ENCODE assay signal across 20 mouse cellular contexts in the genomic region with DNA sequence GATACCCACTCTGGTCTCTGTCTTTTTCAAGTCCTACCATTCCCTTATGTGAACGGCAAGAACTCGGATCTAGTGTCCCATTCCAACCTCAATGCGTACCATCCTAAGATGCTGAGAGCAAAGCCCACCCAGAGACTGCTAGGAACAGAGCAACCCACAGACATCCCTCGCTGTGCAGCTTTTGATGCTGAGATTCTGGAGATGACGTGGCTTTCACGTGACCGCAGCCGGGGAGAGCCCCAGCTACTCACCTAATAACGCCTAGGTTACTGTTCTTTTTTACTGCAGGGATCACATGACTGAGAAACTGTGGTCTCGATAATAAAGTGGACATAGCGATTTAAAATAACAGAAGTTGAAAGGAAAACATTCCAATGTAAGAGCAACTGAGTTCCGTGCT. TPM values are rescaled to one million over a fixed set of nuclear protein-coding genes. Genes with fewer than 3 reads are reported as not detected.
DNase-seq lines count a peak whose midpoint lies in the region; ATAC-seq and TF ChIP-seq lines count a peak whose summit lies in the region.
"Had no signal": no experiment of that assay in that cellular context is flagged by ENCODE, and none has a peak within 500 bp of the region (broad histone marks: within the 10 kb centered on the region; RNA-seq: fewer than 3 reads in every experiment).

No protein-coding gene starts in this region.

- no peaks in the 10 kb centered on the region for H3K4me1 ChIP-seq in brown adipose tissue, adult 24 weeks (ENCODE audit: control insufficient read depth, insufficient read depth, insufficient read length, low read length)
- peaks cover 25% of the 10 kb centered on the region for H3K4me1 ChIP-seq in megakaryocyte, embryonic 14.5 days
- no peaks in the 10 kb centered on the region for H3K4me1 ChIP-seq in hindbrain, postnatal 0 days (ENCODE audit: insufficient read depth, low read length)
- H3K4me1 ChIP-seq in hindbrain, embryonic 10.5 days (replicated peaks): no peaks in the 10 kb centered on the region
- H3K4me1 ChIP-seq: embryonic facial prominence, embryonic 15.5 days; forebrain, embryonic 10.5 days; hindbrain, embryonic 15.5 days; intestine, embryonic 15.5 days had no signal

- peak; percentile 15 for DNase-seq in CD4-positive, CD25-positive, alpha-beta regulatory T cell, adult 2 months (ENCODE audit: low read depth, low spot score)
- peak; percentile 87 for DNase-seq in A20 (ENCODE audit: low read depth, low spot score)
- no peak for DNase-seq in right cerebral cortex, adult 2 months (ENCODE audit: low spot score in 2 of 2)
- no peak for DNase-seq in hindbrain, postnatal 0 days (ENCODE audit: low spot score)
- DNase-seq in hindbrain, embryonic 10.5 days (ENCODE audit: low spot score): no peak
- DNase-seq: adrenal gland, postnatal 14 days; cerebellum, adult 2 months; cerebellum, postnatal 10 days; gastrocnemius, postnatal 25 days; heart, postnatal 10 days; kidney, adult 18-20 months had no signal

- WGBS in hindbrain, postnatal 0 days: 85% methylated on average over 12 of the region's 12 CpGs
- WGBS in hindbrain, embryonic 10.5 days: 88% methylated on average over 12 of the region's 12 CpGs

- 0 out of 2 replicates have a peak, but pooled peaks cover 2% of the 10 kb centered on the region for H3K9me3 ChIP-seq in megakaryocyte, embryonic 14.5 days
- H3K9me3 ChIP-seq in hindbrain, postnatal 0 days (ENCODE audit: low read length): no peaks in the 10 kb centered on the region
- no peaks in the 10 kb centered on the region for H3K9me3 ChIP-seq in hindbrain, embryonic 10.5 days
- H3K9me3 ChIP-seq: embryonic facial prominence, embryonic 15.5 days; forebrain, embryonic 10.5 days; hindbrain, embryonic 15.5 days; intestine, embryonic 15.5 days had no signal

- H3K36me3 ChIP-seq in megakaryocyte, embryonic 14.5 days (replicated peaks; ENCODE audit: low read length): peaks cover 13% of the 10 kb centered on the region
- no peaks in the 10 kb centered on the region for H3K36me3 ChIP-seq in hindbrain, postnatal 0 days (ENCODE audit: insufficient read depth, low read length)
- no peaks in the 10 kb centered on the region for H3K36me3 ChIP-seq in hindbrain, embryonic 10.5 days
- H3K36me3 ChIP-seq: embryonic facial prominence, embryonic 15.5 days; forebrain, embryonic 10.5 days; hindbrain, embryonic 15.5 days; intestine, embryonic 15.5 days had no signal

- no peak overlapping the region for H3K9ac ChIP-seq in hindbrain, postnatal 0 days (replicated peaks; ENCODE audit: low read length)
- H3K9ac ChIP-seq: embryonic facial prominence, embryonic 15.5 days; hindbrain, embryonic 15.5 days; intestine, embryonic 15.5 days had no signal

- peak overlapping the region; percentile 19 for H3K4me3 ChIP-seq in brown adipose tissue, adult 24 weeks (ENCODE audit: insufficient read depth, low read depth, low read length)
- H3K4me3 ChIP-seq in megakaryocyte, embryonic 14.5 days (replicated peaks): peak overlapping the region; percentile 83
- H3K4me3 ChIP-seq in hindbrain, postnatal 0 days (ENCODE audit: low read length): no peak overlapping the region
- H3K4me3 ChIP-seq in hindbrain, embryonic 10.5 days: no peak overlapping the region
- H3K4me3 ChIP-seq: embryonic facial prominence, embryonic 15.5 days; erythroblast, embryonic 14.5 days; forebrain, embryonic 10.5 days; hindbrain, embryonic 15.5 days; intestine, embryonic 15.5 days had no signal

- no peak for ATAC-seq in CD4-positive, CD25-positive, alpha-beta regulatory T cell, adult 4 months
- ATAC-seq in hindbrain, postnatal 0 days: no peak
- ATAC-seq: forebrain, embryonic 14.5 days; intestine, embryonic 15.5 days had no signal

- no peak for TF ChIP-seq CTCF in hindbrain, postnatal 0 days (IDR thresholded peaks at IDR 0.05; ENCODE audit: low read depth)

- H3K4me2 ChIP-seq in hindbrain, postnatal 0 days (ENCODE audit: low read depth, low read length): no peak overlapping the region
- H3K4me2 ChIP-seq: embryonic facial prominence, embryonic 15.5 days; hindbrain, embryonic 15.5 days; intestine, embryonic 15.5 days had no signal

- H3K27ac ChIP-seq in brown adipose tissue, adult 24 weeks (replicated peaks; ENCODE audit: low read depth, low read length): peak overlapping the region; percentile 58
- no peak overlapping the region for H3K27ac ChIP-seq in hindbrain, postnatal 0 days
- H3K27ac ChIP-seq in hindbrain, embryonic 10.5 days: no peak overlapping the region
- H3K27ac ChIP-seq: embryonic facial prominence, embryonic 15.5 days; forebrain, embryonic 10.5 days; hindbrain, embryonic 15.5 days; intestine, embryonic 15.5 days had no signal

- H3K27me3 ChIP-seq in megakaryocyte, embryonic 14.5 days (replicated peaks): no peaks in the 10 kb centered on the region
- no peaks in the 10 kb centered on the region for H3K27me3 ChIP-seq in hindbrain, postnatal 0 days (ENCODE audit: insufficient read depth, low read length)
- no peaks in the 10 kb centered on the region for H3K27me3 ChIP-seq in hindbrain, embryonic 10.5 days (ENCODE audit: insufficient read depth, poor library complexity, severe bottlenecking)
- H3K27me3 ChIP-seq: embryonic facial prominence, embryonic 15.5 days; hindbrain, embryonic 15.5 days; intestine, embryonic 15.5 days had no signal

RNA-seq across cellular contexts. Expression of gene C3ar1, which starts 1.4 kb away (rescaled TPM):
- polyA plus RNA-seq in CD4-positive, CD25-positive, alpha-beta regulatory T cell, adult 4 months (2017; shearing (Covaris generic)): under 1 TPM; 0.18 to 0.27 TPM
- polyA plus RNA-seq in brown adipose tissue, adult 24 weeks (2012; ENCODE audit: insufficient read depth, insufficient read length, missing spikeins): 3.3 and 4.4 TPM in 2 replicates
- polyA plus RNA-seq in megakaryocyte, embryonic 14.5 days (2012; ENCODE audit: insufficient read depth, low replicate concordance): 0.50 and 2.6 TPM in 2 replicates
- total RNA-seq in hindbrain, postnatal 0 days (2014; rRNA removed): 1.3 and 2.2 TPM in 2 replicates
- polyA plus RNA-seq in hindbrain, postnatal 0 days (2015; fragmentation: Nextera tagmentation; extraction: Ambion mirVana): 1.4 and 1.5 TPM in 2 replicates
- polyA plus RNA-seq in hindbrain, embryonic 10.5 days (2016; fragmentation: Nextera tagmentation; extraction: Ambion mirVana): 1.7 and 2.2 TPM in 2 replicates
- polyA plus RNA-seq: erythroblast, embryonic 14.5 days had no signal

RNA-seq across cellular contexts. Expression of gene Necap1, which starts 19.7 kb away (rescaled TPM):
- 10 to 100 TPM; 63.7 to 80.3 TPM for polyA plus RNA-seq in CD4-positive, CD25-positive, alpha-beta regulatory T cell, adult 4 months (2017; shearing (Covaris generic))
- polyA plus RNA-seq in brown adipose tissue, adult 24 weeks (2012; ENCODE audit: insufficient read depth, insufficient read length, missing spikeins): 16.3 and 20.4 TPM in 2 replicates
- 8.9 and 9.7 TPM in 2 replicates for polyA plus RNA-seq in megakaryocyte, embryonic 14.5 days (2012; ENCODE audit: insufficient read depth, low replicate concordance)
- total RNA-seq in hindbrain, postnatal 0 days (2014; rRNA removed): 119 and 121 TPM in 2 replicates
- polyA plus RNA-seq in hindbrain, postnatal 0 days (2015; fragmentation: Nextera tagmentation; extraction: Ambion mirVana): 158 and 162 TPM in 2 replicates
- polyA plus RNA-seq in hindbrain, embryonic 10.5 days (2016; fragmentation: Nextera tagmentation; extraction: Ambion mirVana): 60.9 and 61.0 TPM in 2 replicates

RNA-seq across cellular contexts. Expression of gene Foxj2, which starts 34.8 kb away (rescaled TPM):
- polyA plus RNA-seq in CD4-positive, CD25-positive, alpha-beta regulatory T cell, adult 4 months (2017; shearing (Covaris generic)): 1 to 10 TPM; 8.5 to 9.2 TPM
- 7.6 and 10.5 TPM in 2 replicates for polyA plus RNA-seq in brown adipose tissue, adult 24 weeks (2012; ENCODE audit: insufficient read depth, insufficient read length, missing spikeins)
- polyA plus RNA-seq in megakaryocyte, embryonic 14.5 days (2012; ENCODE audit: insufficient read depth, low replicate concordance): 7.7 and 9.2 TPM in 2 replicates
- 20.1 and 32.5 TPM in 2 replicates for total RNA-seq in hindbrain, postnatal 0 days (2014; rRNA removed)
- polyA plus RNA-seq in hindbrain, postnatal 0 days (2015; fragmentation: Nextera tagmentation; extraction: Ambion mirVana): 5.9 and 6.9 TPM in 2 replicates
- polyA plus RNA-seq in hindbrain, embryonic 10.5 days (2016; fragmentation: Nextera tagmentation; extraction: Ambion mirVana): 2.5 and 3.6 TPM in 2 replicates

RNA-seq across cellular contexts. Expression of gene Slc2a3, which starts 53.1 kb away (rescaled TPM):
- polyA plus RNA-seq in CD4-positive, CD25-positive, alpha-beta regulatory T cell, adult 4 months (2017; shearing (Covaris generic)): 100 to 1,000 TPM; 103 to 138 TPM
- 0.83 and 2.9 TPM in 2 replicates for polyA plus RNA-seq in brown adipose tissue, adult 24 weeks (2012; ENCODE audit: insufficient read depth, insufficient read length, missing spikeins)
- 188 and 291 TPM in 2 replicates for polyA plus RNA-seq in megakaryocyte, embryonic 14.5 days (2012; ENCODE audit: insufficient read depth, low replicate concordance)
- total RNA-seq in hindbrain, postnatal 0 days (2014; rRNA removed): 108 and 129 TPM in 2 replicates
- 48.9 and 49.7 TPM in 2 replicates for polyA plus RNA-seq in hindbrain, postnatal 0 days (2015; fragmentation: Nextera tagmentation; extraction: Ambion mirVana)
- 38.5 and 57.1 TPM in 2 replicates for polyA plus RNA-seq in hindbrain, embryonic 10.5 days (2016; fragmentation: Nextera tagmentation; extraction: Ambion mirVana)

Comparison
In these comparisons a context has a peak if more than half of its experiments do, and no peak if none do; other contexts are left out.
1. DNase-seq: peak in CD4-positive, CD25-positive, alpha-beta regulatory T cell, adult 2 months (single experiment) and A20 (single experiment); none in right cerebral cortex, adult 2 months (0 of 2), hindbrain, postnatal 0 days (single experiment) and hindbrain, embryonic 10.5 days (single experiment).
2. H3K4me3 ChIP-seq: peak in brown adipose tissue, adult 24 weeks (single experiment) and megakaryocyte, embryonic 14.5 days (single experiment); none in hindbrain, postnatal 0 days (single experiment) and hindbrain, embryonic 10.5 days (single experiment).